Mouse (Mus musculus): Measurements from ENCODE around the gene Mtmr4. TPM values are rescaled to one million over a fixed set of nuclear protein-coding genes. Genes with fewer than 3 reads are reported as not detected.

The Mtmr4 gene
- total RNA-seq (2014; fragmentation: Nextera tagmentation) (18.7 and 31.1 TPM in 2 replicates), total RNA-seq (2017) (19.9 and 21.8 TPM in 2 replicates)

GRCm38 (mm10) chr11:87591526-87592353 lies at the start of gene Mtmr4:
Gene Mtmr4, plus strand, starts transcription at chr11:87592162.
- ATAC-seq (replicated peaks; ENCODE audit: low FRiP score, low TSS enrichment, poor library complexity, severe bottlenecking): peak; percentile 93

DNA sequence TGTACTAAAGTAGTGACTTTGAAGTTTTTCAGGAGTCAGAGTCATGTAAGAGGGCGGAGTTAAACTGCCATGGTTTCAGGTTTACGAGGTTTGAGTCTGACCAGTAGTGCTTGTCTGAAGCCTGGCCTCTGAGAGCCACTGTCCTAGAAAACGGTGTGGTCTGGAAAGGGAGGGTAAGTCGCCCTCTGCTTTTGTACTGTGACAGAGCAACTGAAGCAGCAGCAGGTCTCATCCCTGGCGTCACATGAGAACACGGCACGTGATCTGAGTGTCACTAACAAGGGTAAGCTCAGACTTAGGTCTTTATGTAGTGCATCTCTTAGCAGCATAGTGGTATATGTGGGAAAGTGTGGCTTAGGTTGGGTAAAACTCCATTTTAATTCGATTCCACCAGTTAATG lies 49.7 kb upstream of the Mtmr4 start:
- ATAC-seq (replicated peaks; ENCODE audit: low FRiP score, low TSS enrichment, poor library complexity, severe bottlenecking): no peak

- no peak for ATAC-seq (replicated peaks; ENCODE audit: low FRiP score, low TSS enrichment, poor library complexity, severe bottlenecking)
Measured at GRCm38 (mm10) chr11:87542906-87543305, 49.1 kb upstream of the Mtmr4 start.

DNA sequence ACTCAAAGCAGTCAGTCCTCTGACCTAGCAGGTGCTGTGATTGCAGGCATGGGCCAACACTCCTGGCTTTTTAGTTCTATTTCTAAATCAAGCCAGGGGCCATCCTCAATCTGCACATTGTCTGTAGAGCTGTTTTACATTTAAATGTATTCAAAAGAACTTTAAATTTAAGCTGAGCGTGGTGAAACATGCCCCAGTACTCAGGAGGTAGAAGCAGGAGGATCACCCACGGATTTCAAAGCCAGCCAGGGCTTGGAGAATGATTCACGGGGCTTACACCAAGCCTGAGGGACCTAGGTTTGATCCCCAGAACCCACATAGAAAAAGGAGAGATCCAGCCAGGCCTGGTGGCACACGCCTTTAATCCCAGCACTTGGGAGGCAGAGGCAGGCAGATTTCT lies 38.6 kb upstream of the Mtmr4 start:
- ATAC-seq (replicated peaks; ENCODE audit: low FRiP score, low TSS enrichment, poor library complexity, severe bottlenecking): no peak

DNA sequence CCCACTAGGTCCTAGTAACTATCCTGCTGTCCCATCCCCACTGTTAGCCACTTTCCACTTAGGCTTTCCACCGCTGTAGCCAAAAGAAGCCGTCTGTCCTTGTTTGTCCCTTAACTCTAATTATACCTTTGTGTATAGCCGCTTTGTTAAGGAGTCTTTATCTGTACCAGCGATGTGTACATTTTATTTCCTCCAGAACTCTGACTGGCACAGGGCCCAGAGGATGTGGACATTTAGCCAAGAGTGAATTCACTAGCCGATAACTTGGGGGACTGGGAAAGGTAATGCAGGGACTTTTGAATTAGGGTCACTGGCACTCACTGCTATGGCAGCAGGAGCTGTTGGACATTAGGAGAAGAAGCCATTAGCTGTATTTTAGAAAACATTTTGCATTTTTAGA lies 37.6 kb upstream of the Mtmr4 start:
- ATAC-seq (replicated peaks; ENCODE audit: low FRiP score, low TSS enrichment, poor library complexity, severe bottlenecking): 0 out of 2 replicates have a peak, but pooled peaks have one; percentile 22

- ATAC-seq (replicated peaks; ENCODE audit: low FRiP score, low TSS enrichment, poor library complexity, severe bottlenecking): no peak
Measured at GRCm38 (mm10) chr11:87555106-87555703, 36.8 kb upstream of the Mtmr4 start.

DNA sequence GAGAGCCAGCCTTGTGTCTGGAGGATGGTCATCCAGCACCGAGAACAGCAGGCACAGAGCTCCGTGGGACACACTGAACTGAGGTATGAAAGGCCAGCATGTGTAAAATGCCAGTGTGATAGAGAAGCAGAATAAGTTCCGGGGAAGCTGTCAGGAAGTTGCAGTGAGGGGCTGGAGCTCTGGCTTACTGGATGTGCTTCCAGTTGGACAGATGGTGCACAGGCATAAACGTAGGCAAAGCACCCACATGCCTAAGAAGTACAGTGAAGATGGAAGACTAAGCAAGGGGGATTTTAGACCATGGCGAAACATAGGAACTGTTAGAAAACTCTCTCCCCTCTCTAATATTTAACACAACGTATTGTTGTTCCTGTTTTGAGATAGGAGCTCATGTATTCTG lies 30.8 kb upstream of the Mtmr4 start:
- ATAC-seq (replicated peaks; ENCODE audit: low FRiP score, low TSS enrichment, poor library complexity, severe bottlenecking): no peak

DNA sequence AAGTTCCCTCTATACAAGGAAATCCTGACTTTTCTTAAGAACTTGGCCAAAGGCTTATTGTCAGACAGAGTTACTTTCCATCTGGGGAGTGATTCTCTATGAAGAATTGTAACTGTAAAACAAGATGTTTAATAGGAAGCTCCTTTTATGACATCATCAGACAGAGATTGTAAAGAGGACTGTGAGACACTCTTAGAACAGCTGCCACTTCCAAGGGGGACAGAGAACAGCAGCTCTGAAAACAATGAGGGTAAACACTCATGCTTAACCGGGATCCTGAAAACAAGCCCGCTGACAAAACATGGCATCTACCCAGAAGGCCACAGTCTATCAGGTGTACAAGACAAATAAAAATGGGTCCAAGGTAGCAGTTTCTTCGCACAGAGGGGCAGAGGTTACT lies 25.5 kb upstream of the Mtmr4 start, which contains the start of gene Gm11492:
Gene Gm11492, plus strand, starts transcription at position 153 of the 400 bp plus-strand sequence.
- no peak for ATAC-seq (replicated peaks; ENCODE audit: low FRiP score, low TSS enrichment, poor library complexity, severe bottlenecking)

- no peak for ATAC-seq (replicated peaks; ENCODE audit: low FRiP score, low TSS enrichment, poor library complexity, severe bottlenecking)
Measured at GRCm38 (mm10) chr11:87568255-87568953, 23.6 kb upstream of the Mtmr4 start, which contains the start of gene Sept4. Gene Sept4, plus strand, starts transcription at chr11:87568903.

DNA sequence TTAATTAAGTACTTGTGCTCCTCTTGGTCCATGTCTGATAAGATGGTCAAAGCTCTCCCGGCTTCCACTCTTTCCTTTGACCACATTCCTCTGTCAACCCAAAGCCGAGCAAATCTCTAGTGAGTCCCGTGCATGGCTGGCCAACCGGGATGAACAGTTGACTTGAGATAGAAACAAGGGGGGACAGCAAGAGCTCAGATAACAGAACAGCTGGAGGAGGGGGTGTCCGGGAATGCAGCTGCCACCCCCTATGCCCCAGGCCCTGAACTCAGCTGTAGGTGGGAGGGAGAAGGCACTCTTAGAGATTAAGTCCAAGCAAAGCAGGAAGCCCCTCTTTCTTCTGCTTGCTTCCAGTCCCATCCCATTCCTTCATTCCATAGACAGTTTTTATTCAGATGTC lies 21.2 kb upstream of the Mtmr4 start:
- no peak for ATAC-seq (replicated peaks; ENCODE audit: low FRiP score, low TSS enrichment, poor library complexity, severe bottlenecking)

GRCm38 (mm10) chr11:87571361-87571950 lies 20.5 kb upstream of the Mtmr4 start:
- no peak for ATAC-seq (replicated peaks; ENCODE audit: low FRiP score, low TSS enrichment, poor library complexity, severe bottlenecking)

DNA sequence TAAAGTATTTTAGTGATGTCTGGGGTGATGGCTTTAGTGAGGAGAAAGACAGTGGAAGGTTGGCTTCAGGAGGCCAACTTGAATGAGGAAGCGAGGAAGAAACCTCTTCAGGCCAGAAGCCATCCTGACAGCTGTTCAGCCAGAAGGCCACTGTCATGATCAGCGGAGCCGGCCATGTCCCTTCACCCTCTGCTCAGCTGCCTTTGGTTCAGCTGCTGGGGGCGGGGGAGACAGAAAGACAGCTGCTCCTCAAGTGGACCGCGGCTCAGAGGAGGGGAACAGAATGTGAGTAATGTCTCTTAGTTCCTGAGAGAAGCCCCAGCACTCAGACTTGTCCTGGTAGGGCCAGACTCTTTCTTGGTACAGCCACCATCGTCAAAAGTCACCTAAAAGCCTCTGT lies 18.2 kb upstream of the Mtmr4 start:
- no peak for ATAC-seq (replicated peaks; ENCODE audit: low FRiP score, low TSS enrichment, poor library complexity, severe bottlenecking)

GRCm38 (mm10) chr11:87574520-87575180 lies 17.3 kb upstream of the Mtmr4 start:
- no peak for ATAC-seq (replicated peaks; ENCODE audit: low FRiP score, low TSS enrichment, poor library complexity, severe bottlenecking)

GRCm38 (mm10) chr11:87577601-87578248 lies 14.2 kb upstream of the Mtmr4 start:
- ATAC-seq (replicated peaks; ENCODE audit: low FRiP score, low TSS enrichment, poor library complexity, severe bottlenecking): no peak

DNA sequence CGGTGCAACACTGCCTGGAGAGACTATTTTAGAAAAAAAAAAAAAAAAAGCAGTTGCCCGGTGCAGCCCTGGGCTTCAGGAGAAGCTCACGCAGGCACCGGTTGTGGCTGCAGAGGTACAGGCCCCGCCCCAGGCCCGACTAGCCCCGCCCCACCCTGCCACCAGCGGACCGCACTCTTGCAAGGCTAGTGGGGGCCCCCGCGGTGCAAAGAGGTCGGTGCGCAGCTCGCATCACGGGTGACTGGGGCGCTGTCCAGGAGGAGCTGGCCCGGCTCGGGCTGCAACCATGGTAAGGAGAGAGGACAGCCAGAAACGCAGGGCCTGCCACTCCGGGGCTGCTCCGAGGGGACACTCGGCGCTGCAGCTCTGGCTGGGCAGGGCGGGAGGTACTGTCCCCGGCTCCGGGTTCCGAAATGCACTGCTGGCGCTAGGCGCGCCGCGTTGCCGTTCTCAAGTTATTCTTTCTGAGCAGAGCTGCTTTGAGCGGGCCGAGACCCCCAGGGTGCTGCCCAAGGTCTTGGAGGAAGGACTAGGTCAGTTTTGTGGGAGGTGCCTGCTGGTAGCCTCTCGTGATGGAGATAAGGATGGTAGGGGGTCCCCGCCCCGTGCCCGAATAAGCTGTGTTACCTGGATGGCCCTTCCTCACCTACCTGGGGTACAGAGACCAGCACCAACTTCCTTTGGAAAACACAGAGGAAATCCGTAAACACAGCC lies 13.6 kb upstream of the Mtmr4 start:
- peak; percentile 81 for ATAC-seq (replicated peaks; ENCODE audit: low FRiP score, low TSS enrichment, poor library complexity, severe bottlenecking)

DNA sequence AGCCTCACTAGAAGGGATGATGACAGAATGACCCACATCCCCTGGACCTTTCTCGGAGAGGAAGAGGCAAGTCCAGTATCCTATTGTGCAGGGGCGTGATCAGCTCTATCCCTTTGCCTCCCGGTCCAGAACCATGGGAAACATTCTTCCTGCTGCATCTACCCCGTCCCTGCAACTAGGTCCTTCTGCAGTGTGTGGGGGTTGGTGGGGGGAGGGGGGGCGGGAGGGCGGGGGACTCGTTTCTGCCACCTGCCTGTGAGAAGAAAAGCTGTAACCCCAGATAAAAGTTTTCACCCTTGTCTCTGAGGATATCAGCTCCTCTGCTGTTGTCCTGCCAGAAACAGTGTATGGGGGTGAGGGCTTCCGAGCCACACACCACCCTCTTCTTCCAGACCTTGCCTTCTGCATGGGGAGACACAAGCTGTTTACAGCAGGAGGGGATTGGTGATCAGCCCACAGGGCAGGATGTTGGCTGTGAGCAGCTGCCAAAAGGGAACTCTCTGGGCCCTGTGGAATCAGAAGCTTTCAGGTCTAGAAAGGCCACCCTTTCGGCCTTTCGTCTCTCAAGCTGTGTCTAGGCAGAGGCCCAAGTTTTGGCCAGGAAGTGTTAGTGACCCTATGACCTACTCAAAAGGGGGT lies 12.9 kb upstream of the Mtmr4 start:
- ATAC-seq (replicated peaks; ENCODE audit: low FRiP score, low TSS enrichment, poor library complexity, severe bottlenecking): peak; percentile 49

GRCm38 (mm10) chr11:87579713-87580112 lies 12.2 kb upstream of the Mtmr4 start:
- ATAC-seq (replicated peaks; ENCODE audit: low FRiP score, low TSS enrichment, poor library complexity, severe bottlenecking): no peak

Measured in megakaryocyte-erythroid progenitor cell, adult 5-6 weeks (primary cell).